Mouse (Mus musculus): ENCODE results near the gene Gm17521. TPM values are rescaled to one million over a fixed set of nuclear protein-coding genes. Genes with fewer than 3 reads are reported as not detected.
"Not testable (repeated sequence)": the region's sequence is repeated elsewhere in the genome, so short reads cannot be mapped to it uniquely, and the experiment has no call there.

The Gm17521 gene
- not detected in 2 replicates for polyA plus RNA-seq (2015; fragmentation: Nextera tagmentation; extraction: Ambion mirVana)

DNA sequence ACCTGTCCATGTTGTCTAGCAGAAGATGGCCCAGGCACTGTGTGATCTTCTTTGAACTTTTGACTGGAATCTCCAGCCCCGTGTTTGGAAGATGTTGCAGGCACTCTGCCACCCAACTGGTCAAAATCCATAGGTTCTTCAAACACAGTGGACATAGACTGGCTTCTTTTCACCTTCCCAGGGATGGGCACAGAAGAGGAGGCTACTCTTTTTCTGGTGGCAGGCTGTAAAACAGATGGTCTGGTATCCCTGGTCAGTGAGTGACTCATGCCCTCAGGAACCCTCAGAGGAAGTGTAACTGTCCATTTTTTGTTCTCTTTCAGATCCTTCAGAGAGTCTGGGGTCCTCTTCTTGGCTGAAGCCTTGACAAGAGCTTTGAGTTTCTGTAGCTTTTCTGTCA lies at the start of gene Gm17521:
Gene Gm17521 (minus strand): TSS at position 101 of the 400 bp plus-strand sequence.
- whole genome bisulfite sequencing, result 65% methylated on average over 1 of the region's 1 CpGs
- not testable (repeated sequence) for H3K27me3 ChIP-seq (replicated peaks); H3K9ac ChIP-seq; H3K27ac ChIP-seq; H3K4me2 ChIP-seq; H3K4me1 ChIP-seq; H3K36me3 ChIP-seq; H3K9me3 ChIP-seq; ATAC-seq (ENCODE audit: insufficient read depth, low FRiP score, low read depth); H3K4me3 ChIP-seq (replicated peaks)

DNA sequence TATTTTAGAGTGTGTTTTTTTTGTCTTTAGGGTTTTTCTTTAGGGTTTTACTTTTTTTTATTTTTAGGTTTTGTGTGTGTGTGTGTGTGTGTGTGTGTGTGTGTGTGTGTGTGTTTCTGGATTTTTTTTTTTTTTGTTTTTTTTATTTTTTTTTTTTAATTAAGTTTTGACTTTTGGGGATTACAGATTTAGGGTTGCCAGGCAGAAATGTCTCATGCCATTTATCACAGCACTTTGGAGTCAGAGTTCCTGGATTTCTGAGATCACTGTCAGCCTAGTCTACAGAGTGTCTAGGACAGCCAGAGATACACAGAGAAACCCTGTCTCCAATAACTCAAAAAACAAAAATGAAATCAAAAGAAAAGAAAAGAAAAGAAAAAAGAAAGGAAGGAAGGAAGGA lies 14.5 kb upstream of the Gm17521 start:
- no peaks in the 10 kb centered on the region for H3K4me1 ChIP-seq
- no peaks in the 10 kb centered on the region for H3K36me3 ChIP-seq
- no peak overlapping the region for H3K9ac ChIP-seq
- no peaks in the 10 kb centered on the region for H3K9me3 ChIP-seq
- H3K27me3 ChIP-seq (replicated peaks), result no peaks in the 10 kb centered on the region
- no peak for ATAC-seq (ENCODE audit: insufficient read depth, low FRiP score, low read depth)
- no peak overlapping the region for H3K4me3 ChIP-seq (replicated peaks)
- H3K4me2 ChIP-seq, result no peak overlapping the region
- H3K27ac ChIP-seq, result no peak overlapping the region

DNA sequence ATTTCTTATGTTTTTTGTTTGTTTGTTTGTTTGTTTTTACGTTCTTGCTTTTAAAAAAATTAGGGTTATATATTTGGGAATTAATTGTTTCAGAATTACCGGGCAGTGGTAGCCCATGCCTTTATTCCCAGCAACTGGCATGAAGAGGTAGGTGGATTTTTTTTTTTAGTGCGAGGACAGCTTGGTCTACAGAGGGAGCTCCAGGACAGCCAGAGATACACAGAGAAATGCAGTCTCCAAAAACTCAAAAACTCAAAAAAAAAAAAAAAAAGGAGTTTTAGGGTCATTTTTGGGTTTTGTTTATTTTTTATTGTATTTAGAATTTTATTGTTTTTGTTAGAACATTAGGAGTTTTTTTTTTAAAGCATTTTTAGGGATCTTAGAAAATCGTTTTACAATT lies 14.0 kb upstream of the Gm17521 start:
- Histone ChIP-seq H3K4me1 (no peaks in the 10 kb centered on the region), H3K36me3 (no peaks in the 10 kb centered on the region), H3K4me2 (no peak overlapping the region), H3K9me3 (no peaks in the 10 kb centered on the region), H3K27ac (no peak overlapping the region), H3K27me3 (replicated peaks) (no peaks in the 10 kb centered on the region), H3K4me3 (replicated peaks) (no peak overlapping the region), H3K9ac (no peak overlapping the region)
- WGBS, result 64% methylated on average over 4 of the region's 4 CpGs
- ATAC-seq (ENCODE audit: insufficient read depth, low FRiP score, low read depth), result no peak

Other genes starting within 250 kb of the Gm17521 start
- 9.0 and 12.3 TPM in 2 replicates for gene Cldn34c1, start 73.8 kb upstream of the Gm17521 start, polyA plus RNA-seq (2015; fragmentation: Nextera tagmentation; extraction: Ambion mirVana)
- gene Srsx, start 192.8 kb upstream of the Gm17521 start, polyA plus RNA-seq (2015; fragmentation: Nextera tagmentation; extraction: Ambion mirVana), result not detected in 2 replicates
- gene Gm17577, start 217.2 kb upstream of the Gm17521 start, polyA plus RNA-seq (2015; fragmentation: Nextera tagmentation; extraction: Ambion mirVana), result not detected in 2 replicates